Mouse (Mus musculus): ENCODE data around the gene Limk2. TPM values are rescaled to one million over a fixed set of nuclear protein-coding genes. Genes with fewer than 3 reads are reported as not detected.

Limk2 gene
- polyA plus RNA-seq, 1 experiment from 2014 or later: 58.1 TPM

GRCm38 (mm10) chr11:3451701-3452163, 42.7 kb upstream of the Limk2 start:
- Histone ChIP-seq H3K9me3 (ENCODE audit: control insufficient read depth, low read length) (no peaks in the 10 kb centered on the region), H3K9ac (ENCODE audit: low read length) (peak overlapping the region; percentile 84), H3K4me3 (ENCODE audit: control insufficient read depth in 1 of 2, insufficient read depth in 1 of 2, low read depth in 1 of 2, low read length in 2 of 2) (peak overlapping the region; percentile 68 to 93), H3K4me2 (ENCODE audit: low read length) (peak overlapping the region; percentile 65), H3K4me1 (ENCODE audit: control insufficient read depth in 2 of 2, insufficient read depth in 2 of 2, low read length in 2 of 2) (peaks cover 3 to 13% of the 10 kb centered on the region in 2 experiments), H3K27ac (replicated peaks in 1 of 2; ENCODE audit: control insufficient read depth in 1 of 2, insufficient read depth in 1 of 2, low read depth in 2 of 2, low read length in 2 of 2) (peak overlapping the region; percentile 88 to 91), H3K36me3 (ENCODE audit: control insufficient read depth, insufficient read depth, low read length) (peaks cover 14% of the 10 kb centered on the region), H3K27me3 (ENCODE audit: control insufficient read depth, insufficient read depth, low read length) (no peaks in the 10 kb centered on the region)
- WGBS: under 1% methylated on average over 19 of the region's 20 CpGs
- peak; percentile 28 for ATAC-seq (ENCODE audit: insufficient number of reproducible peaks, insufficient read depth, low FRiP score, low read depth)

DNA sequence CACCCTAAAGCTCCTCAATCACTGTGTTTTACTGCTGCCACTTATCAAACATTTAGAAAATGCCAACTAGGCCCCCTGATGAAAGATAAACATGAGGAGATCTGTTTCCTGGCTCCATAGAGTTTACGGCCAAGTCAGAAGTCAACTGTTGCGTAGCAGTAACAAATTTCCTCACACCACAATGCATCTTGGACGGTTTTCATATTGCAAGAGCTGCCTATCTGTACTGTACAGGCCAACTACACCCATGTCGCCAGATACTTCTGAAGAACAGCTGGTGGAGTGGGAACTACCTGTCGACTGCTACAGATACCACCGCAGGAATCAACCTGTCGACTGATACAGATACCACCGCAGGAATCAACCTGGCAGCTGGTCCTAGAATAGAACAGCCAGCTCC, 35.9 kb upstream of the Limk2 start:
- Histone ChIP-seq H3K4me1 (ENCODE audit: control insufficient read depth in 2 of 2, insufficient read depth in 2 of 2, low read length in 2 of 2) (peaks cover 4 to 21% of the 10 kb centered on the region in 2 experiments), H3K4me3 (ENCODE audit: control insufficient read depth in 1 of 2, insufficient read depth in 1 of 2, low read depth in 1 of 2, low read length in 2 of 2) (no peak overlapping the region), H3K27me3 (ENCODE audit: control insufficient read depth, insufficient read depth, low read length) (no peaks in the 10 kb centered on the region), H3K9ac (ENCODE audit: low read length) (no peak overlapping the region), H3K36me3 (ENCODE audit: control insufficient read depth, insufficient read depth, low read length) (no peaks in the 10 kb centered on the region), H3K27ac (replicated peaks in 1 of 2; ENCODE audit: control insufficient read depth in 1 of 2, insufficient read depth in 1 of 2, low read depth in 2 of 2, low read length in 2 of 2) (no peak overlapping the region), H3K4me2 (ENCODE audit: low read length) (no peak overlapping the region), H3K9me3 (ENCODE audit: control insufficient read depth, low read length) (no peaks in the 10 kb centered on the region)
- 47% methylated on average over 8 of the region's 8 CpGs for WGBS
- no peak for ATAC-seq (ENCODE audit: insufficient number of reproducible peaks, insufficient read depth, low FRiP score, low read depth)

- Histone ChIP-seq H3K9me3 (ENCODE audit: control insufficient read depth, low read length) (no peaks in the 10 kb centered on the region), H3K4me3 (ENCODE audit: control insufficient read depth in 1 of 2, insufficient read depth in 1 of 2, low read depth in 1 of 2, low read length in 2 of 2) (no peak overlapping the region), H3K4me2 (ENCODE audit: low read length) (no peak overlapping the region), H3K27me3 (ENCODE audit: control insufficient read depth, insufficient read depth, low read length) (no peaks in the 10 kb centered on the region), H3K4me1 (ENCODE audit: control insufficient read depth in 2 of 2, insufficient read depth in 2 of 2, low read length in 2 of 2) (peaks cover 4 to 21% of the 10 kb centered on the region in 2 experiments), H3K27ac (replicated peaks in 1 of 2; ENCODE audit: control insufficient read depth in 1 of 2, insufficient read depth in 1 of 2, low read depth in 2 of 2, low read length in 2 of 2) (no peak overlapping the region), H3K9ac (ENCODE audit: low read length) (no peak overlapping the region), H3K36me3 (ENCODE audit: control insufficient read depth, insufficient read depth, low read length) (no peaks in the 10 kb centered on the region)
- ATAC-seq (ENCODE audit: insufficient number of reproducible peaks, insufficient read depth, low FRiP score, low read depth): no peak
- WGBS: 91% methylated on average over 2 of the region's 2 CpGs
Measured at GRCm38 (mm10) chr11:3443091-3443490, 34.1 kb upstream of the Limk2 start.

- no peaks in the 10 kb centered on the region for H3K36me3 ChIP-seq (ENCODE audit: control insufficient read depth, insufficient read depth, low read length)
- H3K9me3 ChIP-seq (ENCODE audit: control insufficient read depth, low read length): no peaks in the 10 kb centered on the region
- no peaks in the 10 kb centered on the region for H3K27me3 ChIP-seq (ENCODE audit: control insufficient read depth, insufficient read depth, low read length)
- no peak overlapping the region for H3K9ac ChIP-seq (ENCODE audit: low read length)
- no peak overlapping the region for H3K4me3 ChIP-seq (ENCODE audit: control insufficient read depth in 1 of 2, insufficient read depth in 1 of 2, low read depth in 1 of 2, low read length in 2 of 2)
- H3K4me1 ChIP-seq (ENCODE audit: control insufficient read depth in 2 of 2, insufficient read depth in 2 of 2, low read length in 2 of 2): peaks cover 4 to 21% of the 10 kb centered on the region in 2 experiments
- H3K27ac ChIP-seq (replicated peaks in 1 of 2; ENCODE audit: control insufficient read depth in 1 of 2, insufficient read depth in 1 of 2, low read depth in 2 of 2, low read length in 2 of 2): no peak overlapping the region
- ATAC-seq (ENCODE audit: insufficient number of reproducible peaks, insufficient read depth, low FRiP score, low read depth): no peak
- H3K4me2 ChIP-seq (ENCODE audit: low read length): no peak overlapping the region
- whole genome bisulfite sequencing: 65% methylated on average over 4 of the region's 4 CpGs
Measured at GRCm38 (mm10) chr11:3442677-3443076, 33.7 kb upstream of the Limk2 start.

- Histone ChIP-seq H3K9me3 (ENCODE audit: control insufficient read depth, low read length) (no peaks in the 10 kb centered on the region), H3K4me3 (ENCODE audit: control insufficient read depth in 1 of 2, insufficient read depth in 1 of 2, low read depth in 1 of 2, low read length in 2 of 2) (no peak overlapping the region), H3K27me3 (ENCODE audit: control insufficient read depth, insufficient read depth, low read length) (no peaks in the 10 kb centered on the region), H3K9ac (ENCODE audit: low read length) (no peak overlapping the region), H3K4me1 (ENCODE audit: control insufficient read depth in 2 of 2, insufficient read depth in 2 of 2, low read length in 2 of 2) (peaks cover 4 to 21% of the 10 kb centered on the region in 2 experiments), H3K27ac (replicated peaks in 1 of 2; ENCODE audit: control insufficient read depth in 1 of 2, insufficient read depth in 1 of 2, low read depth in 2 of 2, low read length in 2 of 2) (peak overlapping the region in 1 of 2 experiments; percentile 50; a peak in 2 of 4 replicates), H3K36me3 (ENCODE audit: control insufficient read depth, insufficient read depth, low read length) (no peaks in the 10 kb centered on the region), H3K4me2 (ENCODE audit: low read length) (no peak overlapping the region)
- 0 out of 2 replicates have a peak, but pooled peaks have one; percentile 59 for ATAC-seq (ENCODE audit: insufficient number of reproducible peaks, insufficient read depth, low FRiP score, low read depth)
Measured at GRCm38 (mm10) chr11:3441696-3442443, 32.9 kb upstream of the Limk2 start.

DNA sequence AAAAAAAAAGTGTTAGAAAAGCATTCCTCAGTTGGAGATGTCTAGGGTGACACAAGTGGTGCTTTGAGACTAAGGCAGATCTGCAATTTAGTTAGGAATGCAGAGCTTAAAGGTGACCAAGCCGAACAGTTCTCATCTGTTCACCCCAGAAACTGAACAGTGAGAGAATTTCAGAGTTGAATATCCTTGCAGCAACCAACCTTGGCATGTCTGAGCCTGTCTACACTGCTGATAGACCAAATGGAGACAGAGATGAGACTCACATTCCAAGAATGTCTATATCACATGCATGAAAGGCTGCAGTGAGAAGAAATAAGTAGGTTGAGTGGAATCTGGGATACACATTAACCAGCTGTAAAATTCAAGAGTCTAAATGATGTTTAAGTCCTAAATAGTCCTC, 28.6 kb upstream of the Limk2 start:
- ATAC-seq (ENCODE audit: insufficient number of reproducible peaks, insufficient read depth, low FRiP score, low read depth): no peak
- 88% methylated on average over 1 of the region's 1 CpGs for WGBS

DNA sequence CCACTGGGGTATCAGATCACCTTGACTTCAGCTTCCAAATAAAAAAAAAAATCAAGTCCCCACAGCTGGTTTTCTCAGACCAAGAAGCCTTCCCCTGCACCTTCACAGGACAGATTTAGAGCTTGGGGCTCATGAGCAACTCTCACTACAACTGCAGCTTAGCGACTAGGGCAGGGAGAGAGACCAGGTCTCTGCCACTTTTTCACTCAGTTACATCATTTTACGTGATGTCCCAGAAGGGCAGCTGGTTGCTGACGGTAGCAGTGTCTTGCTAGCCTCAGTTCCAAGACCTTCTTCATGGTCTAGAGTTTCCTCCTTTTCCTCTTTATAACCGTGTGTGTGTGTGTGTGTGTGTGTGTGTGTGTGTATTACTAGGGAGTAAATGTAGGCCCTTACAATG, 24.8 kb upstream of the Limk2 start:
- ATAC-seq (ENCODE audit: insufficient number of reproducible peaks, insufficient read depth, low FRiP score, low read depth): no peak
- WGBS: 77% methylated on average over 4 of the region's 4 CpGs
- Histone ChIP-seq H3K27ac (replicated peaks in 1 of 2; ENCODE audit: control insufficient read depth in 1 of 2, insufficient read depth in 1 of 2, low read depth in 2 of 2, low read length in 2 of 2) (no peak overlapping the region), H3K9me3 (ENCODE audit: control insufficient read depth, low read length) (no peaks in the 10 kb centered on the region), H3K4me3 (ENCODE audit: control insufficient read depth in 1 of 2, insufficient read depth in 1 of 2, low read depth in 1 of 2, low read length in 2 of 2) (no peak overlapping the region), H3K4me2 (ENCODE audit: low read length) (no peak overlapping the region), H3K36me3 (ENCODE audit: control insufficient read depth, insufficient read depth, low read length) (peaks cover 5% of the 10 kb centered on the region; the same call in 1 of the 2 replicates), H3K9ac (ENCODE audit: low read length) (no peak overlapping the region), H3K27me3 (ENCODE audit: control insufficient read depth, insufficient read depth, low read length) (no peaks in the 10 kb centered on the region), H3K4me1 (ENCODE audit: control insufficient read depth in 2 of 2, insufficient read depth in 2 of 2, low read length in 2 of 2) (peaks cover 2 to 4% of the 10 kb centered on the region in 2 experiments; a peak in 2 of 4 replicates)

More for the DNA sequence above, 28.6 kb upstream of the Limk2 start:
- H3K27ac ChIP-seq (replicated peaks in 1 of 2; ENCODE audit: control insufficient read depth in 1 of 2, insufficient read depth in 1 of 2, low read depth in 2 of 2, low read length in 2 of 2): no peak overlapping the region
- H3K9me3 ChIP-seq (ENCODE audit: control insufficient read depth, low read length): no peaks in the 10 kb centered on the region
- H3K36me3 ChIP-seq (ENCODE audit: control insufficient read depth, insufficient read depth, low read length): no peaks in the 10 kb centered on the region
- H3K9ac ChIP-seq (ENCODE audit: low read length): no peak overlapping the region
- no peak overlapping the region for H3K4me3 ChIP-seq (ENCODE audit: control insufficient read depth in 1 of 2, insufficient read depth in 1 of 2, low read depth in 1 of 2, low read length in 2 of 2)
- H3K27me3 ChIP-seq (ENCODE audit: control insufficient read depth, insufficient read depth, low read length): no peaks in the 10 kb centered on the region
- H3K4me1 ChIP-seq (ENCODE audit: control insufficient read depth in 2 of 2, insufficient read depth in 2 of 2, low read length in 2 of 2): peaks cover 2 to 10% of the 10 kb centered on the region in 2 experiments; a peak in 3 of 4 replicates
- no peak overlapping the region for H3K4me2 ChIP-seq (ENCODE audit: low read length)

All from heart, embryonic 14.5 days (tissue).